Mouse (Mus musculus) intestine, postnatal 0 days (tissue): ENCODE measurements around the gene Plcxd2. TPM values are rescaled to one million over a fixed set of nuclear protein-coding genes. Genes with fewer than 3 reads are reported as not detected.

Experiments
- ATAC-seq: fragments of 200-750 bp; cut with Nextera tagmentation; 2 replicates; pipeline ENCODE4 v1.8.0; 2017; ENCODE audit warnings: mild to moderate bottlenecking, moderate TSS enrichment, moderate library complexity
- H3K27ac ChIP-seq: fragments of 300-500 bp; sonication (generic); 2 replicates; pipeline ENCODE4 v1.5.1; 2014; ENCODE audit warnings: mild to moderate bottlenecking, low read depth, low read length, moderate library complexity
- H3K27me3 ChIP-seq: fragments of 300-500 bp; sonication (generic); replicated peaks from 2 replicates; pipeline ENCODE4 v1.6.1; 2014; ENCODE audit warnings: low read length, mixed read lengths; ENCODE audit not compliant: control insufficient read depth, insufficient read depth
- H3K36me3 ChIP-seq: fragments of 300-500 bp; sonication (generic); 2 replicates; pipeline ENCODE4 v1.6.1; 2014; ENCODE audit warnings: mild to moderate bottlenecking, moderate library complexity; ENCODE audit not compliant: control insufficient read depth, insufficient read depth
- H3K4me1 ChIP-seq: fragments of 300-500 bp; sonication (generic); replicated peaks from 2 replicates; pipeline ENCODE4 v1.6.1; 2014; ENCODE audit warnings: antibody characterized with exemption, low read length, mixed read lengths; ENCODE audit not compliant: control insufficient read depth, insufficient read depth
- H3K4me2 ChIP-seq: fragments of 300-500 bp; sonication (generic); replicated peaks from 2 replicates; pipeline ENCODE4 v1.6.1; 2014; ENCODE audit warnings: low read depth, mild to moderate bottlenecking, moderate library complexity
- H3K4me3 ChIP-seq: fragments of 300-500 bp; sonication (generic); 2 replicates; pipeline ENCODE4 v1.5.1; 2014; ENCODE audit warnings: low read depth, low read length
- H3K9ac ChIP-seq: fragments of 300-500 bp; sonication (generic); 2 replicates; pipeline ENCODE4 v1.6.1; 2014; ENCODE audit warnings: mild to moderate bottlenecking, low read depth, low read length
- H3K9me3 ChIP-seq: fragments of 300-500 bp; sonication (generic); 2 replicates; pipeline ENCODE4 v1.6.1; 2016; ENCODE audit warnings: mixed run types; ENCODE audit not compliant: control insufficient read depth
- CTCF ChIP-seq: sonication (generic); IDR thresholded peaks from 2 replicates; pipeline ENCODE4 v1.5.1; 2016; ENCODE audit warnings: low read depth, mild to moderate bottlenecking, control low read depth, antibody characterized with exemption, moderate library complexity
- WGBS: fragments of 180-500 bp; shearing (Covaris S2); extraction: QIAGEN DNeasy Blood & Tissue Kit; methylation state at CpG from one replicate; pipeline ENCODE4 v1.1.7; 2014; 5-methylcytosine and 5-hydroxymethylcytosine counted together
- polyA plus RNA-seq: library from polyadenylated mRNA; unstranded; fragments of >200 nt; fragmentation: Nextera tagmentation; extraction: Ambion mirVana; gene quantifications from 2 replicates; pipeline ENCODE4 v1.2.1, GENCODE M21; 2015

Plcxd2 gene
- polyA plus RNA-seq, 1 experiment from 2014 or later = 2.3 TPM

DNA sequence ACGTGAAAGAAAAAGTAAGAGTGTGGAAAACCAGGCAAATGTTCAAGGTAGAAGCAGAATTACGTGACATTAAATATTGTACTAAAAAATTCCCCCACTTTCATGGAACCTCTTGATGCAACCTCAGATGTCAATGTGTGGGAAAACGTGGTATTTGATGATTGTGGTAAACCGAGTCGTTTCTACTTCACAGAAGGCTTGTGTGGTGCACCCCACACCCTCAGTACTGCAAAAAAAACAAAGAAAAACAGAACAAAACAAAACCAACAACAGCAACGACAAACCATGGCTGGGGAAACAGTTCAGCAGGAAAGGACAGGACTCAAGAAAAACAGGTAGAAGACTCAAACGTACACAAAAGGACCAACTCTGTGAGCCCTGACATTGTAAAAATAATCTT lies 11.8 kb downstream of the Plcxd2 start:
- Histone ChIP-seq H3K9ac (no peak overlapping the region), H3K36me3 (no peaks in the 10 kb centered on the region), H3K27me3 (no peaks in the 10 kb centered on the region), H3K4me3 (no peak overlapping the region), H3K27ac (no peak overlapping the region), H3K4me2 (no peak overlapping the region), H3K9me3 (no peaks in the 10 kb centered on the region), H3K4me1 (no peaks in the 10 kb centered on the region)
- no peak for ATAC-seq
- WGBS = 78% methylated on average over 7 of the region's 7 CpGs
- no peak for TF ChIP-seq CTCF

DNA sequence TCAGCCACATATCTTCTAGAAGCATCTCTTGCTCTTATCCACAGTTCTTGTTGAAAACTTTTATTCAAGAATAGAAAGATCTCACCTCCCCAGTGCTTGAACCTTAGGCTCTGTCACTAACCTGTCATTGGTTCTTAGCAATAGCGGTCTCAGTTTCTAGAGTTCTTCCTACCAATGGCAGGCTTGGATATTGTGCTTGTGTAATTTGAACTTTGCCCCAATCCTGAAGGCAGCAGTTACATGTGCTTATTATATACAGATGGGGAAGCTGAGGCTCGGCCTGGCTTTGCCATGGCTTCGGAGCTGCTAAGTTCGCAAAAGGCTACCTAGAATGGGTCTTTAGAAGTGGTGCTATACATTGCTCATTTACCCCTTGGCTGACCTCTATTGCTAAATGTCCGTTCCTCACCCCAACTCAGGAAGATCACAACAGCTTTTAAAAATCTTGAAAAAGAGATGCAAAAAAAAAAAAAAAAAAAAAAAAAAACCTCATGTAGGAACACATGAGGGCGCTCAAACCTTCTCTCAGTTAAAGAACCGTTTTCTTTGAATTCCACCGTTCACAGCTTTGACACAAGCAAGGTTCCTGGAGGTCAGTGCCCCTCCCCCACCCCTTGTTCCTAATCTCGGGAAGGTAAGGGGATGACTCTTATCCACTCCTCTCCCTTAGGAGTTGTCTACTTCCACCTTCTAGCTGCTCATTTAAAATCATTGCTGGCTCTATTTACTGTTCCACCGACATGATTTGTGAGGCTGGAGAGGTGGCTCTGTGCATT lies 18.9 kb downstream of the Plcxd2 start:
- Histone ChIP-seq H3K27ac (no peak overlapping the region), H3K9me3 (no peaks in the 10 kb centered on the region), H3K4me1 (no peaks in the 10 kb centered on the region; the same call in 1 of the 2 replicates), H3K4me2 (no peak overlapping the region), H3K9ac (no peak overlapping the region), H3K36me3 (no peaks in the 10 kb centered on the region), H3K27me3 (no peaks in the 10 kb centered on the region), H3K4me3 (no peak overlapping the region)
- no peak for ATAC-seq
- 49% methylated on average over 10 of the region's 10 CpGs for WGBS
- TF ChIP-seq CTCF = peak; percentile 62

DNA sequence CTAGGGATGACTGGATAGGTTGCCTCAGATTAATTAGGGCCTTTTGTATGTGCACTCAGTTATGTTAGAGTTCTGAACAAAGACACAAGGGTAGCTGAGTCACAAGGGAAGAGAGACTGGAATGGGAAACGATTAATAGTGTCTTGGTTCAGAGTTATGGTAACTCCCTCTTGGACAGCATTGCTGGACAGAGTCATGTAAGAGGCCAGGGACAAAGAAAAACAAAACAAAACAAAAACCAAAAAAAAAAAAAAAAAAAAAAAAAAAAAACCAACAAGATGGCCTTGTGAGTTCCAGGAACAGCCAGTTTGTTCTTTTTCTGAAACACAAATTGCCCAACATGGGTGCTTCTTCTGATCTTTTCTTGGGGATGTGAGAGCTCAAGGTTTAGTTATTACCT lies 23.8 kb downstream of the Plcxd2 start:
- no peaks in the 10 kb centered on the region for H3K9me3 ChIP-seq
- 74% methylated on average over 1 of the region's 1 CpGs for WGBS
- no peak for TF ChIP-seq CTCF
- H3K4me2 ChIP-seq = no peak overlapping the region
- no peak for ATAC-seq
- no peaks in the 10 kb centered on the region; the same call in 1 of the 2 replicates for H3K4me1 ChIP-seq
- no peak overlapping the region for H3K9ac ChIP-seq
- H3K4me3 ChIP-seq = no peak overlapping the region
- H3K27me3 ChIP-seq = no peaks in the 10 kb centered on the region
- no peaks in the 10 kb centered on the region for H3K36me3 ChIP-seq
- no peak overlapping the region for H3K27ac ChIP-seq

DNA sequence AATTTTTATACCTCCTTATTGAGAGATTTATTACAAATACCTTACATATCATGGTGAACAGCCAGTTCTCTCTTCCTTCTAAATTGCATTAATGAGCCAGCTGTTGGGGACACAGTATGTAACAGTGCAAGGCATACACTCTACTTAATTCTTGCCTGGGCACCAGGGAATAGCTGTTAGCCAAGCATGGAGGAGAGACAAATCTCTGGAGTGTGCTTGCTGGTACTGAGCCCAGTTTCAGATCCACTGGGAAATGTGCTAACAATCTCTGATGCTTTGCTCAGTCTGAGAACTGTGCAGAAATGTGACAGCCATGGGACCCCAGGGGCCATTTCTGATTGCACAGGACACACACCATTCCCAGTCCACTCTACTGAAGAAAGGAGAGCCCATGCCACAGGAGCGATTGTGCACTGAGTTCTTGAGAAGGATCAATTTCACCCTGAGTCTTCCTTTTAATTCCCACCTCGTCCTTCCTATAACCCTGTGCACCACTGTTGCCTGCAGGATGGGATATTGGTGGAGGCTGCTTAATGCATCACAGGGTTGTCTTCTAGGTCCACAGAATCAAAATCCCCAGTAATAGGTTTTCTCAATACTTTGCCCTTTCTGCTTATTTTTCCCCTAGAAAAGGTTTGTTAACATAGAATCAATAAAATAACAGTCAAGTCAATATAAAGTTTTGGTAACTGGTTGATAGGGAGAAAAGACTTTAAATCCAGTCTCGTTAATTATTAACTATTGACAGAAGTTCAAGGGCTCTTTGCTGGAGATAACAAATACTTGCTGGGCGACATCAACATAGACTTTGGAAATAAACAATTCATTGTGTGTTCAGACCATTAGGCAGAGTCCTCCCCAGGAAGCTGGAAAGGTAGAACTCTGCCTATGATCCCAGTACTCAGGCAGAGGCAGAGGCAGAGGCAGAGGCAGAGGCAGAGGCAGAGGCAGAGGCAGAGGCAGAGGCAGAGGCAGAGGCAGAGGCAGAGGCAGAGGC lies 25.1 kb downstream of the Plcxd2 start:
- no peaks in the 10 kb centered on the region; the same call in 1 of the 2 replicates for H3K4me1 ChIP-seq
- peak; percentile 88 for ATAC-seq
- 38% methylated on average over 4 of the region's 4 CpGs for WGBS
- H3K9ac ChIP-seq = no peak overlapping the region
- peaks cover 3% of the 10 kb centered on the region; the same call in 1 of the 2 replicates for H3K36me3 ChIP-seq
- H3K27me3 ChIP-seq = no peaks in the 10 kb centered on the region
- no peaks in the 10 kb centered on the region for H3K9me3 ChIP-seq
- no peak overlapping the region for H3K4me3 ChIP-seq
- TF ChIP-seq CTCF = no peak
- H3K4me2 ChIP-seq = peak overlapping the region; percentile 17
- H3K27ac ChIP-seq = peak overlapping the region; percentile 64; the same call in 1 of the 2 replicates

DNA sequence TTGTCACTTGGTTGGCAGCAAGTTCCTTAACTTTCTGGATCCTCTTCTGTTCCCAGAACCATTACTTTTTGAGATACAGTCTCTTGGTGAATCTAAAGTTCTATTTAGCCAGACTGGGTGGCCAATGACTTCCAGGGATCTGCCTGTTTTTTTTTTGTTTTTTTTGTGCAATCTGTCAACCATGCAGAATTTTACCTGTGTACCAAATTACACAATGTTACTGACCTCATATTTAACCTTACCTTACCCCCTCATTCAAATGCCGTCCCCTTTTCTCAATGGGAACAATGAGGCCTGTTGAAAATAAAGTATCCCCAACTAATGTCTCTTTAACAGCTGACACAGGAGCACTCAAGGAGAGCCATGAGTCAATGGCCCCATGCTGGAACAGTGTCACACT lies 33.8 kb downstream of the Plcxd2 start:
- ATAC-seq = no peak
- H3K4me3 ChIP-seq = no peak overlapping the region
- H3K27me3 ChIP-seq = no peaks in the 10 kb centered on the region
- H3K4me2 ChIP-seq = no peak overlapping the region
- no peak overlapping the region for H3K9ac ChIP-seq
- no peaks in the 10 kb centered on the region for H3K4me1 ChIP-seq
- 90% methylated on average over 1 of the region's 1 CpGs for WGBS
- H3K27ac ChIP-seq = no peak overlapping the region
- peaks cover 5% of the 10 kb centered on the region; the same call in 1 of the 2 replicates for H3K36me3 ChIP-seq
- TF ChIP-seq CTCF = no peak
- H3K9me3 ChIP-seq = no peaks in the 10 kb centered on the region
